Mouse (Mus musculus) monocyte, adult 2 months (primary cell): ENCODE data around the gene Stk36.

Experiments
- DNase-seq, 2 experiments: peaks; one replicate each; pipeline ENCODE4 v3.0.0; 2022; ENCODE audit warnings: low spot score in 2 of 2, low read depth in 1 of 2

Stk36 gene

DNA sequence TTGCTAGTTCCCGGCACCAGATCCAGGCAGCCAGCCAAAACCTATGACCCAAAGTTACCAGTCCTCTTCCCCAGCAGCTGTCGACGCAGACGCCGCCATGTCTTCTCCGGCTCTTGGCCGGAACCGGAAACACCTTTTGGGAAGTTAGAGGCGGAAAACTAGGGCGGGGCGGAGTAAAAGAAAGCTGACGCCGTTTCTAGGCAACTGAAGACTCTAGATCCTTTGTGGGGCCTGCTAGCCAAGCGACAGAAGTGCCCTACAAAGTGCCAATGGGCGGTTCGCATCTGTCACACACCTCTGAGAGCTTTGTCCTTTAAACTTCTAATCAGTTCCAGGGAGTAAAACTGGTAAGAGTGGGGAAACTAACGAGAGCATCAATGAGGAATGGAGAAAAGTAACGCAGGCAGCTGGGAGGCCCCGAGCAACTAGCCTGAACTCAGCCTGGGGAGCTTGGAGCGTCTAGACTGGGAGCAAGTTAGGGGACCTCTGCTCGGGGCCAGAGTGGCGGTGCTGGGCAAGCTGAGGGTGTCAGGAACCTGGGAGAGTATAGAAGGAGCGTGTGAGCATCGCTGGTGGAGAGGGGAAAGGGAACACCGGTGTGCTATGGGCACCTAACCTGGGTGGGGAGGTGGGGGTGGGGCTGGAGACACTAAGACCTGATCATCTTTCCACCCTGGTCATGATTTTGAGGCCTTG, at the start of gene Stk36, which contains the start of gene Rnf25:
TSS of gene Stk36 (plus strand) at position 179 of the 696 bp plus-strand sequence.
TSS of gene Rnf25 (minus strand) at position 131 of the 696 bp plus-strand sequence.
- DNase-seq = peak; percentile 47 to 61

DNA sequence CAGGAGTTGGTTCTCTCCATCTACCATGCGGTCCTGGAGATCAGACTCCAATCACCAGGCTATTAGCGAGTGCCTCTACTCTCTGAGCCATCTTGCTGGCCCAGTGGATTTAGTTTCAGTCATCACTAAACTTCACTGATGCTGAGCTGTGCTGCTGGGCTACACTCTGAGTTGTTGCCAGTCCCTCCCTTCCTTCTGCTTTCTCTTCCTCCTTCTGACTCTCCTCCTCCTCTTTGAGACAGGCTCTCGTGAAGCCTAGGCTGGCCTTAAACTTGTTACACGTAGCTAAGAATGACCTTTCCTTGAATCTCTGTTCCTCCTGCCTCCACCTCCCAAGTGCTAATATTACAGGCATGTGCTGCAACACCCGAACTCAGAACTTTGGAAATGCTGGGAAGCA, 42.2 kb upstream of the Stk36 start:
- no peak for DNase-seq

DNA sequence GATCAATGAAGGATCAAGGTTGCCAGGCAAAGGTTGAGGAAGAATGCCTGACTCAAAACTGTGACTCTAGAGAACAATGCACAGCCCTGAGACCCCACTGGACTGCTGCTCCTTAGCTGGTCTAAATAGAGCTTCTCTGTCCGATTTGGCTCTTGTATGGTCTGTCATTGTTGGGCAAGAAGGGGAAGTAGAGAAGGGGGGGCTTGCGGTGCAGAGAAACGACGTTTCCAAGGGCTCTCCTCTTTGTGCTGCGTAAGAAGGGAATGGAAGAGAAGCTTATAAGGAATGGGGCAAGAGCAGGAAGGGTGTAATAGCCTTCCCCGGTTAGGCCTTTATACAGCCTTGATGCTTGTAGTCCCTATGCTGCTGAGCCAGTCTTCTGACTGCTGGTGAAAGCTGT, 35.4 kb upstream of the Stk36 start:
- no peak for DNase-seq

DNA sequence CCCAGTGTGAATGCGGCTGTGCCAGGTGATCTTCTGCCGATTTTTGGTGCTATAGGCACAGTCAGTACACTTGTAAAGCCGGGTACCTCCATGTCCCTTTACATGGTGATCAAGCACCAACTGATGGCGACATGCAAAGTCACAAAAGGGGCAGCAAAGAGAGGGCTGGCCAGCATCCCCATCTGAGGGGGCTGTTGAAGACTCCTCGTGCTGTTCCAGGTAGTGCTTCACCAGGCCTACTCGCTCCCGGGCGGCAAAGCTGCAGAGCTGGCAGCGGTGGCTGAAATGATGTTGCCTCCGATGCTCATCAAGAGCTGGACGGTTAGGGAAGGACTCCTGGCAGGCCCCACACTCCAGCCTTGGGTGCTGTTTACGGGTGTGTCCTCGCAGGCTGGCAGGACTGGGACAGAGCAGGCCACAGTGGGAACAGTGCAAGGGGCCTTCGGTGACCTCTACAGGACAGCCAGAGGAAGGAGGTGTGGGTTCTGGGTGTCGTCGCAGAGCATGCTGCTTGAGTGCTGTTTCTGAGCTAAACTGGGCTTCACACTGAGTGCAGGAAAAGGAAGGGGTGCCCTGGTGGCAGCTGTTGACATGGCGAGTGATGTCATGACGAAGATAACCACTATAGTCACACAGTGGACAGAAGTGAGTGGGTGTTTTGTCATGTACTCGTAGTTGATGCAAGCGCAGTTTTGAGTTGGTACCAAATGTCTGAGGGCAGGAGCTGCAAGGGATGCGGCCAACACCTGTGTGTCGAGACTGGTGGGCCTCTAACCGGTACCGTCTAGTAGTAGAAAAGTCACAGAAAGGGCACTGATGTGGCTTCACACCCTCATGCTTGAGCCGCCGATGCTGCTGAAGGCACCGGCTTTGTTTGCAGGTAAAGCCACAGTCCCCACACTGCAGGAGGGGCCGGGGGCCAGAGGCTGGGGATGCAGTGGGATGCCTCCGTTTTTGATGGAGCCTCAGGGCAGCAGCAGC, 31.2 kb upstream of the Stk36 start:
- no peak for DNase-seq

- DNase-seq = no peak
Measured at GRCm38 (mm10) chr1:74582621-74583020, 18.6 kb upstream of the Stk36 start.

DNA sequence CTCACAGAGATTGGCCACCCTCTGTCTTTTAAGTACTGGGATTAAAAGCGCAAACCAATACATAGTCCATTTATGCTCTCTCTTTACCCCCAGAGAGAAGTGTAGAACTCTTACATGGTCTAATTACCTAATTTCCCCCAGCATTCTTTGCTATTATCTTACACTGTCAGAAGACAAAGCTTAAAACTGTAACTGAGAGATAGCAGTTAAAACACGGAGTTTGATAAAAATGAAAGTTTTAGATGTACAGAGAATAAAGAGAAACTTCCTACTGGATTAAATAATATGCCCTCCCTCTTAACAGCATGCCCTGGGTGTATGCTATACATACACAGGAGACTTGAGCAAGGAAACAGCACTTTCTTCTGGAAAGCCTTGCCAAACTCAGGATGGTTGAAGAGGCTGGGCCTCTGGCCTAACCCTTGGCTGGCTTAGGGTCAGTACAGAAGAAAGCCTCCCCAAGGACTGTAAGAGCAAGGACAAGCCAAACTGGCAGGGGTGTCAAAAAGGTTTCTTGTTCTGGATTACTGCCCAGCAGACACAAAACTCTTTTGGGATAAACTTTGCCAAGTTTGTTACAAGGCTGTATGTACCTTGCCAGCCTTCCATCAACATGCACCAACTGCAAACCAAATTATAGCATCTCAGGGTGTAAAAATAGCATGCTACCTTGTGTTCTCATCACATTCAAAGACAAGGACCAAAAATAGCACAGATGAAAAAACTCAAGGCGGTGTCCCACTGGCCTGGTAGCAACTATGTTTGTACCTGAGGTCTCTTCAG, 16.4 kb upstream of the Stk36 start:
- DNase-seq = no peak

DNA sequence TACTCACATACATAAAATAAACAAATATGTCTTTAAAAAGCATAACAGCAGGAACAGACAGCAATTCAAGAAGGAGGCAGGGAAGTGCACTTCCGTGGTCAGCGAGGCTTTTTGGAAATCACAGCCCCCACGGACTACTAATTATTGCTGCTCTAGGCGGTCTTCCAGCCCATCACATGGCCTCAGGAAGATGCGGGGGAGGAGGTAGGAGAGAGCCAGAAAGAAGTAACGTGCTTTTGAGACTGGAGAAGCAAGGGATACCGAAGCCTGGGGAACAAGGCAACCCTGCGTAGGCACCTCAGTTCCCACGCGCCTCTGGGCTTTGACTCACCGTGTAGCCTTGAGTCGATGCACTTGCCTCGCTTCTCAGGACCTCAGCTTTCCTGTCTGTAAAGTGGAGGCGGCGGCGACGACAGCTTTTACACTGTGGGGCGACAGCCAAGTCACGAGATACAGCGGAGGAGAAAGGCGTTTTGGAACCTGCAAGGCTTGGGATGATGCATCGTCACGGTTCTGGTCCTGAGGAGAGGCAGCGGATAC, 13.9 kb upstream of the Stk36 start:
- DNase-seq = no peak

GRCm38 (mm10) chr1:74587773-74588445, 13.3 kb upstream of the Stk36 start, which contains the start of the genes Zfp142 and Bcs1l:
Gene Zfp142 (minus strand): TSS chr1:74588246.
Gene Bcs1l (plus strand): TSS chr1:74588289.
- DNase-seq = peak; percentile 92 to 94

DNA sequence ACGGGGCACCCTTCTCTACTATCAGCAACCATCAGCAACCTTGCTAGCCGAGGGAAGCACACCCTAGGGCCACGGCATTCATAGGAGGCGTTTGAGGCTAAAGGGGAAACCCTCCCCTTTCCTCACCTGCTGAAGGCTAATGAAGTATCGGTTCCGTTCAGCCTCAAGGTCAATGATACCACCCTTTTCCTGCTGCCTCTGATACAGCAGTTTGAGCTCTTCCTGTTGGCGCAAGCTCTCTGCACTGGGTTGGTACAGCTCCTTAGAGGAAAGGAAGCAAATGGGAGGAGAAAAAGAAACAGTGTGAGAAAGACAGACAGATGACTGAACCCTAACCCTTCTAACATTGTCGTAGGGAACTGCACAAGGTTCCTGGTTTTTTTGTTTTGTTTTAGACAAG, 6.8 kb upstream of the Stk36 start:
- DNase-seq = no peak

DNA sequence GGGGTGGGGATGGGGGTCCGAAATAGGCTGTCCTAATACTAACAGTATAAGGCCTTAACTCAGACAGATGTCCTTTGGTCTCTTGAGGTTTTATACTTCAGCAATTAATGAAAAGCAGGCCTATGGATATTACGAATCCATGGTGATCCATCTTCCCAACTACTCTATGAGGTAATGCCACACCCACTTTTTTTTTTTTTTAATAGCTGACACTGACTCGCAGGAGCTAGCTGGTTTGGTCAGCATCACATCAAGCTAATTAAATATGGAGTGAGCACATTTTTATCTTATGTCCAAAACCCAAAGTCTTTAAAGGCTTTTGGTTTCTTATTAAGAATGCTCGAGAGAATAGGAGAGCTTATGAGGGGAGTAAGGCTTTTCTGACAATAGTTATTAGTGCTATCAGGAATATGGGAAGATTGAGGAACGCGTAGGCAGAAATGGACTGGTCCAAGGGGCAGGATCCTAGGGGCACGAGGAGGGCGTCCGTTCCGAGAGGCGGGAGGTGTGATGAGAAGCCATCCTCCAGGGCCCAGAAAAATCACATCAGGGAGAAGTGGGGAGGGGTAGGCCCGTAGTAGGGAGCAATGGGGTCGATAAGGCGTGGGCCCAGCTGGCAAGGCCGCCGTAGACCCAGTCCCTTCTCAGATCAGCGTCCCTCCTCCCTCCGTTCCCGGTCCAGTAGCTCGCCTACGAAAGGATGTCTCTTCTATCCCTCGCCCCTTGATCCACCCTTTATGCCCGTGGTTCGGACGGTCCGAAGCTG, 561 bp upstream of the Stk36 start:
- no peak for DNase-seq

- no peak for DNase-seq
Measured at GRCm38 (mm10) chr1:74624183-74624582, 22.9 kb downstream of the Stk36 start.

DNA sequence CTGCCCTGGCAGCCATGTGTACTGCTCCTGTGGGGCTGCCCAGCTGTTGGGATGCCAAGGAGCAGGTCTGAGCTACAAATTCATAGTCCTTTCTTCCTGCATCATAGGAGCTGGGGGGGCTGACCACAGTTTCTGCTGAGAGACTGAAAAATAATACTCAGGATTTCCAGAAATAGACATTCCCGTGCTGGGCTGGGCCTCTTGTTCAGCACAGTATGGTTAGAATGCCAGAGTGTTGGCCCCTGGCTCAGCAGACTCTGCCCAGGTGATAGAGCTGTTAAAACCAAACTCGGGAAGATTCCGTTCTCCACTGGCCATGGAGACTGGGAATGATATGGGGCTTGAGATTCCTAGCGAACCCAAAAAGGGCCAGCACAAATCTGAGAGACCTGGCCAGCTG, 24.8 kb downstream of the Stk36 start:
- DNase-seq = no peak

DNA sequence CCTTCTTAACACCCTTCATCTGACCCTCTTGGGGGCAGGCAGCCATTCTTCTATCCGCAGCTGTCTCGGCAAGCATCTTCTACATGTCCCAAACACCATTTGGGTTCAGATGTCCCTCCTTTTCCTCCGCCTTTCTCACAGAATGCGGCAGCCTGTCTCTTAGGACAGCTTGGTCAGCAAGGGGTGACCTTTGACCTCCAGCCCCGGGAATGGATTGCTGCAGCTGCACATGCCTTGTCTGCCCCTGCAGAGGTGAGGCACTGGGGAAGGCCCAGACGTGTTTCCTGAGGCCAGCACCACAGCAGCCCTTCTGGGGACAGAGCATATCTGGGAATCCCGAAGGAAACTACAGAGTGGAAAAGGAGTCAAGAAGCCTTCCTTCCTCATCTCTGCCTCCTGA, 26.8 kb downstream of the Stk36 start:
- no peak for DNase-seq

- no peak for DNase-seq
Measured at GRCm38 (mm10) chr1:74632734-74633133, 31.5 kb downstream of the Stk36 start.

- DNase-seq = no peak
Measured at GRCm38 (mm10) chr1:74643524-74643923, 42.3 kb downstream of the Stk36 start.

DNA sequence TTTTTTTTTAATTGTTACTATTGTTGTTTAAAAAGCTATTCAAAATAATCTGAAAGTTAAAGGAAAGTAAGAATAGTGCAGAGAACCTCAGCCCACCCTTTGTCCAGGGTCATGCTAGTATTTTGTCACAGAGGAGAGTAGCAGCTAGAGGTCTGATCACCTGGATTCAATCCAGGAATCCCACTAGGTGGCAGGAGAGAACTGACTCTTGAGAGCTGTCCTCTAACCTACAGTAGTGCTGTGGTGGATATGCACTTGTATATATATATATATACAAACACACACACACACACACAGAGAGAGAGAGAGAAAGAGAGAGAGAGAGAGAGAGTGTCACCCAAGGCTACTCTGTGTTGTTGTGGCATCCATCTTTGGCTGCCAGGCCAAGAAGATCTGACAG, 42.7 kb downstream of the Stk36 start:
- DNase-seq = no peak

- peak; percentile 75 to 85 for DNase-seq
Measured at GRCm38 (mm10) chr1:74661448-74662195, 60.4 kb downstream of the Stk36 start, which contains the start of gene Ttll4. Gene Ttll4 (plus strand): TSS chr1:74661745.

- DNase-seq = no peak
Measured at GRCm38 (mm10) chr1:74662253-74662865, 61.1 kb downstream of the Stk36 start.
